Mouse (Mus musculus): ENCODE results near the gene Igfbp7.

The Igfbp7 gene

DNA sequence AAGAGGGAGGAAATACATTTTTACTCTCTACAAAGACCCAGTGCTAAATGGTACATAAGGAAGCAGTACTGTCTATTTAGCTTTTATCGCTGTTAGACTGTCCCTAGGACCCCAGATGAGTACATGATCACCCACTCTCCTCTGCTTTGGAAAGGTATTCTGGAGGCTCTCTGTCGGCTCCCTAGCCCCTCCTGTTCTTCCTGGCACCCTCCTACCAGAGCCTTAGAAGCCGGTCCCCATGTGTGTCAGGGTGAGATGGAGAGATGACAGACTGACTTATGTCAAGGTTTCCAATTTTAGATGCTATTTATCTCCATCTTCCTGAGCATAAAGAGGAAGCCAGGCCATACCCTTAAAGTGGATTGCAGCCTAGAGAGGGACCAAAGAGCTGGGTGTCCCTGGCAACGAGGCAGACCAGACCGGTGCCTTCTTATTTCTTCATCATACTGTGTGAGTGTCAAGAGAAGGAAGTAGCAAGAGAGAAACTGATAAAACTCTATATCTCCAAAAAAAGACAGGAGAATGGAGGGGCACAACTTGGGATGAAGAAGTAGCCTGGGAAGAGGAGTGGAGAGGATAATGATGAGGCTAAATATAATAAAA, 2.3 kb downstream of the Igfbp7 start:
- in situ Hi-C loops (cut with MboI, MseI) = no loop called here

DNA sequence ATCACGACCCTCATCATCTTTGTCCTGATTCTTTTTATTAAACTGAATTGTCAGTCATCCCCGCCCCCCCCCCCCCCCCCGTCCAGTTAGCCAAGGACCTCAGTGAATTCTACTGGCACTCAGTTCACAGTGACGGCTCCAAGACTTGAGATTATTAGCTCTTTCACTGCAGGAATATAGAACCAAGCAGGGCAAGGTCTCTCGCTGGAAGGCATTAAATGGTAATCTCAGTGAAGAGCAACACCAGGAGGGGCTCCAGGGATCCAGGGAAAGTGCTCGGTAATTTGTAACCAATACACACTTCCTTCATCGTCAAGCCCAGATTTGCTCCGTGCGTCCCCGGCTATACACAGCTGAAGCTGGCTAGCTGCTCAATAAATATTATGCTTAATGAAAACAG, 2.9 kb downstream of the Igfbp7 start:
- in situ Hi-C loops (cut with MboI, MseI) = loop anchor here in 1 of 2 experiments (5.0 kb wide), 1 partner anchor 48 kb away; no protein-coding TSS in a partner anchor

DNA sequence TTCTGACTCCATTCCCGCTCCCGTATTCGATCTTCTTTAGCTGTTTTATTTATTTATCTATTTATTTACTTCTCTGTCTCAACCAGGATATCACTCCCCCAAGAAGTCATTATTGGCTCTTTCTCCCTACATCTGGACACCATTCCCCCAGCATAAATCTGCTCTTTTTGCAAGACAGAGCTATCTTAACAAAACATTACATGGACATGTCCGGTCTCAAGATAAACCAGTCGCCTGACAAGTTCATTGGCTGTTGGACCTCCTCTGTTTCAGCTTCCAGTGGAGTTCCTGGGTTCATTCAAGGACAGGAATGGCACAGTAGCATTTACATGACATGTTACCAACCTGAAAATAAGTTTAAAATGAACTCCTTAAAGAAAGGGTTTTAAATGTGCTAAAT, 4.9 kb downstream of the Igfbp7 start:
- in situ Hi-C loops (cut with MboI, MseI) = loop anchor here in 1 of 2 experiments (5.0 kb wide), 1 partner anchor 46 kb away; no protein-coding TSS in a partner anchor

DNA sequence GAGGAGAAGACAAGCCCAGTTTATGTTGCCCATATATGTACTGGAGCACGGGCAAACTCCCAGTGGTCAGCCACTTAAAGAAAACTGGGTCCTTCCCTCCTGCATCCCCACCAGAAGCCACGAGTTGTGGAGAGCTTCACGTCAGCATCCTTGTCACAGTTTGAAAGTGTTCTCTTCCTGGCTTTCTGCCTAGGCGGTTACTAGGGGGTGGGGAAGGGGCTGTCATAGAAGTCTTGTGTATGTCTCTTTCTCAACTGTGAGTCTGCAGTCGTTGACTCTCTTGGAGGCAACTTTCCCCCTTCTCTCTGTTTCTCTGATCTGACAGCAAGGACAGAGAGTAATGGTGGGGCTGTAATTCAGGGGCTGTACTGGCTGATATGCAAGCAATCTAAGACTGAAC, 5.7 kb downstream of the Igfbp7 start:
- in situ Hi-C loops (cut with MboI, MseI) = loop anchor here in 1 of 2 experiments (5.0 kb wide), 1 partner anchor 45 kb away; no protein-coding TSS in a partner anchor

DNA sequence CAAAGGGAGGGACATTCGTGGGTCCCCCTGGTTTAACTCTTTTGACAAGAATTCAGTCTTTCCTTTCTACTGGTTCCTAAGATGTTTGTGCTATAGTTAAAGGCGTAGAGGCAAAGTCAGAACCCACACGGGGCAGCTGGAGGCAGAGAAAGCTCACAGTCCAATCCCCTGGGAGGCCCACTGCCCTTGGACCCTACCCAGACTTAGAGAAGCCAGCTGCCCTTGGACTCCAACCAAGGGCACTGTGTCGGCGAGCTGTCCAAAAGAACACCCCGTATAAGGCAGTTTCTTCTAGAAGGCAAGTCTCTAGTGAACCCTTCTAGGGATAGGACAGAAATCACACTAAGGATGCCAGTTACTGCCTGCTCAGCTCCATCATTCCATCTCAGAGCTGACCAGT, 7.0 kb downstream of the Igfbp7 start:
- in situ Hi-C loops (cut with MboI, MseI) = loop anchor here in 1 of 2 experiments (5.0 kb wide), 1 partner anchor 44 kb away; no protein-coding TSS in a partner anchor

DNA sequence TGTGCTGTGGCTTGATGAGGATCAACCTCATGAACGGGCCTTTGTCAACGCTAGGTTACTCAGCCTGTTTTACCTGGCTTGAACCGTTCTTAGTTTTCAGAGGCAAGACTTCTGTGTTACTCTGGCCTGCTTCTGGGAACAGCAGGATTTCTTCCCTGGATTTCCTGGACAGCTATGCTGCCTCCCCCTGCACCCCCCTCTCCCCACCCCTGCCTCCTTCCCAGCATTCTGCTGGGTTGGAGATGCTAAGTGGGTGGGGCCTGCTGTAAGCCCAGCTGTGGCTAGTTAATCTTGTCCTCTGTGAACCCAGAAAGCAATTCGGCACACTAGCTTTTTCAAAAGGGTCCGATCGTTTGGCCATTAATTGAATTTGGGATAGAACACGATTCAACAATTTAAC, 7.7 kb downstream of the Igfbp7 start:
- in situ Hi-C loops (cut with MboI, MseI) = loop anchor here in 1 of 2 experiments (5.0 kb wide), 1 partner anchor 43 kb away; no protein-coding TSS in a partner anchor

DNA sequence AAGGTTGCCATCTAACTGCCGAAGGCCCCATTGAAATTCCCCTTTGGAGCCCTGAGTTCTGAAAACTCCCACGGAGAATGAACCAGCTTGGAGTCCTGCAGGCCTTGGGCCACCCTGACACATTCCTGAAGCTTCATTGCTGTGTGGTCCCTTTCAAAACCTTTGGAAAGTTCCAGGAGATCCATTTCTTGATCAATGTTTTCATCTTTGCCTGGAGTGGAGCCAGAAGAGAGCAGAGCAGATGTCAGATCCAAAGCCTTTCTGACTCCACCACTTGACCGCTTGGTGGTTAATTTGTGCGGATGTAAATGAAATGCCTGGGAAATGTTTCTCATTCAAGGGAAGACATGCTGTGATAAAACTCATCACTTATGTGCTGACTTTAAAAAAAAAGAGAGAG, 8.8 kb downstream of the Igfbp7 start:
- in situ Hi-C loops (cut with MboI, MseI) = loop anchor here in 1 of 2 experiments (5.0 kb wide), 1 partner anchor 42 kb away; no protein-coding TSS in a partner anchor

DNA sequence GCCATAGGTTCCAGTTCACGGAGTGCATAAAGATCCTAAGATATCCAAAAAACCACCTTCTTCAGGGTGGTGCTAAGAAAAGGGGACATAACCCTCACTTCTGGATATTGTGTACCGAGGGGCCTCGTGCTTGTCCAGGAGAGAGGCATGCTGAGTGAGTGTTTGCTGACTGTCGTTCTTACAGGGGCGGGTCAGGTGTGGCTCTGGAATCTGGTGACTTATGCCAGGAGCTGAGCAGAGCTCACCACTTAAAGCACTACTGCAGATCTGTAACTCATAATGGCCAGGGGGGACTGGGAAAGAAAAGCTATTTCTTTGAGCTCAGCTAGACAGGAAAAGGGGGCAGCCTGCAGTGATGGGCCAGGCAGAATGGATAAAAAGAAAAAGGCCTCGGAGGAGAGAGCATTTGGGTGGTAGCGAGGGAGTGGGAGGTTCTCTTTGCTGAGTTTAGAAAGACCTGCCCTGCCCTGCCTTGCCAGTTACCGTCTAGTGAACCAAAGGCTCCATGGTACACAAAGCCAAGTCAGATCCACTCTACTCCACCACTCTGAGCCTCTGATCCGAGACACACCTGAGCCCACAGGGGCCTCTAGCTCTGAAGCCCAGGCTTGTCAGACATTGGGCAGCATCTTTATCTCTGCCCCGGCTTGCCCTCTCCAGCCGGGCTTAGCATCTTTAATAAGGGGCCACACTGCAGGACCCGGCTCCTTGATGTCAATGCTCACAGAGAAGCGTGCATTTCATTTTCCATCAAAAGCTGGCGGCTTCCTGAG, 9.4 kb downstream of the Igfbp7 start:
- in situ Hi-C loops (cut with MboI, MseI) = loop anchor here in 1 of 2 experiments (5.0 kb wide), 1 partner anchor 41 kb away; no protein-coding TSS in a partner anchor

DNA sequence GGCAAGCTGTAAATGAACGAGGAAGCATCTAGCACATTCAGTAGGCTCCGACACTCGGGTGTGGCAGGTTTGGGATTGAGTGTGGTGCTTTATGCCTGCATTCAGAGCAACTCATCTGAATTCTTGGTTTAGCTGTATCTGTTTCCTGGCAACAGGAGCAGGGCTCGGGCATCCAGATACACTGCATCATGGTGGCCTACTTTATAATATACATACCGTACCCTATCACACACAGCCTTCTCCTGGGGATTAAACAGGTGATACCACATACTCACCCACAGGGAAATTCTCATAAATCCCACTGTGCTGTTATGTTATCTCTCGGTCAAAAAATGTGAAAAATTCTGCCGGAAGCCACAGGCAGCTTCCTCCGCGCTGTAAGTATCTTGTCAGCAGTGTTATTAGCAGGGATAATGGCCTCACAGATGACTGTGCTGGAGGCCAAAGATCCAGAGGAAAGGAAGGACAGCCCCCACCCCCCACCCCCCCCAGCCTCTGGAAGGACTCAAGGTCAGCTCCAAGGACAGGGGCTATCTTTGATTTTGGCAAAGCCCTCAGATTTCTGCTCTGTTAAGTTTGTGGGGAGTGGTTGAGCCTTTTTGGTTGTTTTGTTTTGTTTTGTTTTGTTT, 13.7 kb downstream of the Igfbp7 start:
- in situ Hi-C loops (cut with MboI, MseI) = loop anchor here in 1 of 2 experiments (5.0 kb wide), 1 partner anchor 43 kb away; no protein-coding TSS in a partner anchor

DNA sequence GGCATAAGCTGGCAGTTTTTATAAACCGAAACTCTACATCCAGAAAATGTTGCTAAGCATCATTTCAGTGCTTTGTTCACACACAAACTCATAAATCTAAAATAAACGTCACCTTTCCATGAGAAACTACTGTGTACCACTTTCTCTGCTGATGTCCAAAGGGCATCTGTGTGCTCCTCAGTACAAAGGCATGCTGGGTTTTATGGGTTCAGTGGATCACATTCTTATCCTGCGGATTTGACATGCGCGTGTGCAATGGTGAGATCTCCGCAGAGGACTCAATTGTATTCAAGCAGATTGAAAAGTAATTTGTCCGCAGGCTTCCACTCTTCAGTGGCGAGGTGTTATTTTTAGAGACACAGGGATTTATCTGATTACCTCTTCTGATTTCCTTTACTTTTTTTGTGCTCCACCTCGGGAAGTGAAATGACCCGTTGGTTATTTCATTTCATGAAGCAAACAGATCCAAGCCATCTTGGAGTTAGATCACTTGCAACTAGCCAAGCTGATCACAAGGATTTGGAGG, 14.7 kb downstream of the Igfbp7 start:
- in situ Hi-C loops (cut with MboI, MseI) = loop anchor here in 1 of 2 experiments (5.0 kb wide), 1 partner anchor 44 kb away; no protein-coding TSS in a partner anchor

DNA sequence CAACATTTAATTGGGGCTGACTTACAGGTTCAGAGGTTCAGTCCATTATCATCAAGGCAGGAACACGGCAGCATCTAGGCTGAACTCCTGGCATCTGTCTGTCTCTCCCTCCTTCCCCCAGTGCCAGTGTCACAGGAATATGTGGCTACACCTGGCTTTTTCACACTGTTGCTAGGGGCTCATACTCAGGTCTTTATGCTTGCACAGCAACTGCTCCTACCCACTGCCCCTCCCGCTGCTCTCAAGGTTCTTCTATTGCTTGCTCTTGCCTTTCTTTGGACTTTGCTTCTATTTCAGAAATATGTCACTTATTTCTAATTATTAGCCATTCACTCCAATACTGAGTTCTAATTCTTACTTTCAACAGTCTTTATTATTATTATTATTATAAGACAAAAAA, 17.6 kb downstream of the Igfbp7 start:
- in situ Hi-C loops (cut with MboI, MseI) = loop anchor here in 1 of 2 experiments (5.0 kb wide), 1 partner anchor 47 kb away; no protein-coding TSS in a partner anchor

DNA sequence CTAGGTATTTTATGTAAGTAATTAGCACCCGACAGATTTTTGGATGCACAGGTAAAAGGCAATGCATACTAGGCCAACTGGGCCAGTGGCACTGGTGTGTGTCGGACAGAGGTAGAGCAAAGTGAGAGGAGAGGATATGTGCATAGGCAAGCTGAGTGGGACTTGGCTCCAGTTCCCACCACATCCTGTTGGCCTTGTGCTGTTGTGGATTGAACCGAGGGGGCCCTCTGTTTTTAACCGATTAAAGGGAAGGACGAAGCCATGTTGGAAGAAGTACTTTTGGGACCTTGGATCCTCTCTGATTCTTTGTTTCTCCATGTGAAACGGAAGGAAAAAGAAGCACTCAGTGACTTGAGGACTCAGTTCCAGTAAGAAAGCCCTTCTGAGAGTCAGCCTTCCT, 19.5 kb downstream of the Igfbp7 start:
- in situ Hi-C loops (cut with MboI, MseI) = no loop called here

DNA sequence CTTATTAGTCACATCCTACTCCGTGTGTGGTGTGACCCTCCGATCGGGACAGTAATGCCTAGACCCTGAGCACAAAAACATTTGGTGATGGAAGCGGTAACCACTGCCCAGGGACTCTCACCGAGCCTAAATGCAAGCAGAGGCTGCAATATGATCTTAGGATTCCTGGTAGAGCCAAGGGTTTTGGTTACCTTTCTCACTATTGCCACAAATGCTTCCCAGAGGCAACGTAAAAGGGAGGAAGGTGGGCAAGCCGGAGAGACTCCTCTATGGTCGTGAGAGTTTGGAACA, 20.5 kb downstream of the Igfbp7 start:
- in situ Hi-C loops (cut with MboI, MseI) = no loop called here

DNA sequence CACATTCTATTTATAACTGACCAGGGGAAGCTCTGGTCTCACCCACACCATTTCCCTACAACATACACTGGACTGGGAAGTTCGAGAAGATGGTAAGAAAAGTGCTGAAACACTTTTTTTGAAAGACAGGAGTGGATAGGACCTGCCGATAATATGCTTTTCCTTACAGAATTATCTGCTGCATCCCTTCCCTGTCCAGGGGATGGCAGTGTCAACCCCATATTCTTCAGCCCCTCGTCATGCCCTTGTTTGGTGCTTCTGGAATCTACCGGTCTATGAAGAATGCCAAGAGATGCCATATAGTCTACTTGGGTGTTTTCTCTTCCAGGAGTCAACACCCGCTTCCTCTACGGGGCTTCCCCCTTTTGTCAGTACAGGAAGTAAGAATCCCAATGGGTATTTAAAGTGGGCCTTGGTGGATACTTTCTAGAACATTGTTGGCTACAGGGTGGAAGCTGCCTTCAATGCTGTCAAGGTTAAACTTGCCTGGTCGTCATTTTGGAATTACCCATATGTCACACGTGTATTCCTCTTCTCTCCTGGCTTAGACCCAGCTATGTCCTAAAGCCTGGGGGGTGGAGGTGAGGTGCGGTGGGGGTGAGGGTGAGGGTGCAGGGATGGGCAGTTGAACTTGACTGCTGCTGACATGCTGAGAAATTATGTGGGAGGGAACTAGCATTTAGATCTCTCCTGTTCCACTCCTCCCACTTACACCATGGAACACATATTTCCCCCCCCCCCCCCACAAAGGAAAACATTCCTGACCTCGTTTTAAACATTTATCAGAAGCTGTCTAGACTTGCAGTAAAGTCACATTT, 21.0 kb downstream of the Igfbp7 start:
- in situ Hi-C loops (cut with MboI, MseI) = no loop called here

DNA sequence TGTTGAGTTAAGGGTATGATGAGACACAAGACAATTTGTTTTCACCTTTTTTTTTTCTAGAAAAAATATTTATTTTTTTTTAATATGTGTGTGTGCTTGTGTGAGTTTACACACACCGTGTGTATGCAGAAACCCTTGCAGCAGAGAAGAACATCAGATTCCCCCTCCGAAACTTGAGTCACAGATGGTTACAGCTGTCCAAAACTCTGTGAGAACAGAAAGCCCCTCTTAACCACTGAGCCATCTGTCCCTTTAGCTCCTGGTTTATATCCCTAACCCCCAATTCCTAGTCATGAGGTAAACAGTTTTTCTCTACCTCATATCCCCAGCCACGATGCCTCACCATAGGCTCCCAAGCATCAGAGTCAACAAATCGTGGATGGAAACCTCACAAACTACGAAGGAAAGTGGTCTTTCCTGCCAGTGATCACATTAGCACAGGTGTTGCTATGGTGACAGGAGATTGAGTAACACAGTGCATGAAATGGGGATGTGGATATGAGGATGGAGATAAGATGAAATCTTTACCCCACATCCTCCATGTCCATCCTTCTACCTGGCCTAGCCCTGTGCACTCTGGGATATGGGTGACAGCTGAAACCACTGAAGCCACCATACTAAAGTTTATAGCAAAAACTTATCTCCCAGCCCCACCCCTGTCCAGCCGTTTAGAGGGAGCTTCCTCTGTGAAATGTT, 21.8 kb downstream of the Igfbp7 start:
- in situ Hi-C loops (cut with MboI, MseI) = no loop called here

DNA sequence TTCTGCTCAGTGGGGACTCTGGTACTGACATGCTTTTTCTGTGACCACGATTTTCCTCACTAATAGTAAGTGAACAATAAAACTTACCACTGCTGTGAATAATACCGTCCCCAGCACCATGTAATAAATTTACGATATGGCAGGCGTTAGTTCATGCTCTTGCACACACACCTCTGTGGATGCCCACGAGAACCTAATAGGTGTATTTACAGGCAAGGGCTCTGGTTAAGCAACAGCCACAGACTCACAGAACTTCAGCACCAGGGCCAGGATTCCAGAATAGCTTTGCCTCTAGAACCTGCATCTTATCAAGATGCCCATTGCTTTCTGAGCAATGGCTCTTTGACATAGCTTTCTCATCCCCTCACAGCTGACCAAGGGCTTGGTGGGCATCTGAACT, 22.6 kb downstream of the Igfbp7 start:
- in situ Hi-C loops (cut with MboI, MseI) = no loop called here

DNA sequence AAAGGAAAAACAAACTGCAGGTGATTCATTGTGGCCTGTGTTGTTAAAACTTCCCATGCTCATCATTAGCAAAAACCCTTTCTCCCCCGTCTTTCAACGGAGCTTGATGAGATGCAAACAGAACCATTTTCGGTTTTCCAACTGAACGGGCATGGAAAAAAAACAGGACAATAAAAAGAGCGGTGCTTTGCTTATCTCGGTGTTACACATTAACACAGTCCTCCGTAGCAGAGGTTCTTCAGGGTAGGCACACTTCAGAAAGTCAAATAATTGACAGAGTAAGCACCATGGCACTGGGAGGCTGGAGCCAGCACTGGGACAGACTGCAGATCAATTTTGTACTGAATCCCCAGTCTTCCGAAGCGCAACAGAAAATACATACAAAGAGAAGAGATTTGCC, 23.1 kb downstream of the Igfbp7 start:
- in situ Hi-C loops (cut with MboI, MseI) = no loop called here

DNA sequence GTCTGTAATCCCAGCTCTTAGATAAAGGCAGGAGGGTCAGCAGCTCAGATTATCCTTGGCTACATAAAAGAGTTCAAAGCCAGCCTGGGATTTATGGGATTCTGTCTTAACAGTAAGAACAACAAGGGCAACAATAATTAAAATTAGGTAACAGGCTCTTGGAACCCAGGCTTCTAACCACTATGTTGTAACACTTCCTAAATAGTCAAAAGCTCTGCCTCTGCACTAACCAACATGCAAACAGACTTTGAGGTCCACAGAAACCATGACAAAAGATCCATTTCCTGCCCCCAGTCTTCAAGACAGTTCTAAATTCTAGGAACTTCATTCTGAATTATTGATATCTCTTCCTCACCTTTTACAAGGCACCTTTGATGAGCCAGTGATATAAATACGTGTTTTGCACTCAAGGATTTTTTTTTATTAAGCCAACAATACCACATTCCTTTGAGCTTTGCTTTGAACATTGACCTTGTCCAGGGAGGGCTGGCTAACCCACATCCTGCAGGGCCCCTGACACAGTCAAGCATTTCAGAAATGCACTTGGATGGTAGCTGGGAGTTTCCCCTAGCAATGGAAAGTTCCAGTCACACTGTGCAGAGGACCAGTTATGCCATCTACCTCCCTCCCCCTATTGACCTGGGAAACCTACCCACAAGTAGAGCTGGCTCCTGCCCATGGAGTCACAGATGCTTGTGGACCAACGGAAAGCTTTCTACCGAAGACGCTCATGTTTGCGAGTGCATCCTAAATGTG, 23.9 kb downstream of the Igfbp7 start:
- in situ Hi-C loops (cut with MboI, MseI) = no loop called here

DNA sequence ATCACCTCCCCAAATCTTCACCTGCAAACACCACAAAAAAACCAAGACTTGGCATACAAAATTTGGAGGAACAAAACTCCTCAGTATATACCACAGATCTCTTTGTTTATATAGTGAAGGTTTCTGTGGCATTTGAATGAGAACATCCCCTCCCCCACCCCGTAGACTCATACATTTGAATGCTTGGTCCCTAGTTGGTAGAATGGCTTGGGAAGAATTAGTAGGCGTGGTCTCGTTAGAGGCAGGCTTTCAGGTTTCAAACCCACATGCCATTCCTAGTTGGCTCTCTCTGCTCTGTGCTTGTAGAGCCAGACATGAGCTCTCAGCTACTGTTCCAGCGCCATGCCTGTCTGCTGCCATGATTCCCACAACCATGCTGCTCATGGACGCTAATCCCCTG, 26.2 kb downstream of the Igfbp7 start:
- in situ Hi-C loops (cut with MboI, MseI) = no loop called here

DNA sequence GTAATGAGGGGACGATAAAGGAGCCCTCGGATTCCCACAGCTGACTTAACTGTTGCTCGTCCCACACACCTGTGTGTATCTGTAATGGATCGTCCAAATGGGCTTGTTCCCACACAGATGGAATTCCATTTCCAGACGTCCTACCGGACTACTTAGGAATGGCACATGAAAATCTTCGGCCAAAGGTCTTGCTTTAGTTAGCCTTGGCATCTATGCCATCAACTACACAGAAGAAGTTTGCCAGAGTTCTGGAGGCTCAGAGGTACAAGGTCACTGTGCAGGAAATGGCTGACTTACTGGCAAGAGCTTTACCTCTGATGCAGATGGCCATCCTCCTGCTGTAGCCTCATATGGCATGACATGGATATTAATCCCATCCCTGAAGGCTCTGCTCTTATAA, 26.6 kb downstream of the Igfbp7 start:
- in situ Hi-C loops (cut with MboI, MseI) = no loop called here
